Mouse (Mus musculus) G1E (cell line): Measurements from ENCODE around the gene Cyb5b. TPM values are rescaled to one million over a fixed set of nuclear protein-coding genes. Genes with fewer than 3 reads are reported as not detected.

Experiments
- ATAC-seq: 2 replicates; pipeline ENCODE4 v1.8.0; 2016; ENCODE audit warnings: mild to moderate bottlenecking; ENCODE audit not compliant: insufficient number of reproducible peaks, poor library complexity, low FRiP score, severe bottlenecking; ENCODE audit errors: extremely low read depth
- DNase-seq: peaks from one replicate; pipeline ENCODE4 v3.0.0; 2012; ENCODE audit warnings: low spot score
- H3K27me3 ChIP-seq: 2 replicates; pipeline ENCODE4 v1.6.1; 2012; ENCODE audit warnings: mild to moderate bottlenecking, low read length, inconsistent platforms; ENCODE audit not compliant: insufficient read depth
- H3K36me3 ChIP-seq: replicated peaks from 2 replicates; pipeline ENCODE3; 2012; ENCODE audit warnings: mild to moderate bottlenecking, inconsistent platforms
- H3K4me1 ChIP-seq: 2 replicates; pipeline ENCODE4 v1.6.1; 2012; ENCODE audit warnings: low read depth, low read length, inconsistent platforms, mixed read lengths; ENCODE audit not compliant: insufficient read depth
- H3K4me3 ChIP-seq: 2 replicates; pipeline ENCODE4 v1.5.1; 2012; ENCODE audit warnings: low read depth, mild to moderate bottlenecking, inconsistent platforms, low read length, moderate library complexity, mixed read lengths
- H3K9me3 ChIP-seq: replicated peaks from 2 replicates; pipeline ENCODE4 v1.6.1; 2012; ENCODE audit warnings: inconsistent platforms
- CTCF ChIP-seq: IDR thresholded peaks from 2 replicates; pipeline ENCODE4 v1.5.1; 2012; ENCODE audit warnings: low read depth, low read length, inconsistent platforms, mixed read lengths
- GATA1 ChIP-seq: IDR thresholded peaks from 2 replicates; pipeline ENCODE4 v1.6.1; 2012; ENCODE audit warnings: borderline replicate concordance, low read length, inconsistent platforms, mixed read lengths
- GATA2 ChIP-seq: IDR thresholded peaks from 2 replicates; pipeline ENCODE4 v1.6.1; 2012; ENCODE audit warnings: low read depth, low read length, inconsistent platforms, borderline replicate concordance
- POLR2AphosphoS5 ChIP-seq: IDR thresholded peaks from 2 replicates; pipeline ENCODE4 v1.6.1; 2012; ENCODE audit warnings: low read depth, low read length, inconsistent platforms; ENCODE audit not compliant: insufficient replicate concordance
- TAL1 ChIP-seq: conservative IDR thresholded peaks from 2 replicates; pipeline ENCODE4 v1.6.1; 2012; ENCODE audit warnings: low read depth, low read length, inconsistent platforms, mixed read lengths
- polyA plus RNA-seq: library from polyadenylated mRNA; stranded (reverse); fragments of >175 nt; gene quantifications from 2 replicates; pipeline ENCODE4 v1.2.3, GENCODE M21; 2012
- total RNA-seq, 2 experiments: library from RNA; stranded (forward) in 1 of 2; stranded (reverse) in 1 of 2; fragments of 200-1000 nt in 1 of 2; fragments of >200 nt in 1 of 2; fragmentation: Nextera tagmentation in 1 of 2; gene quantifications; 2 replicates each; pipeline ENCODE4 v1.2.3; 2014 to 2017

The Cyb5b gene
- total and polyA plus RNA-seq, 3 experiments: 29.9 to 106 (median 72.5) TPM

GRCm38 (mm10) chr8:107111340-107112105 lies 38.9 kb upstream of the Cyb5b start:
- Histone ChIP-seq H3K9me3 (no peaks in the 10 kb centered on the region), H3K4me1 (peaks cover 34% of the 10 kb centered on the region), H3K4me3 (no peak overlapping the region), H3K27me3 (peaks cover 10% of the 10 kb centered on the region; the same call in 1 of the 2 replicates), H3K36me3 (no peaks in the 10 kb centered on the region)
- TF ChIP-seq TAL1: no peak
- TF ChIP-seq GATA2: no peak
- no peak for TF ChIP-seq GATA1
- no peak for TF ChIP-seq POLR2AphosphoS5
- TF ChIP-seq CTCF: no peak
- DNase-seq (no peak), ATAC-seq (no peak)

- peaks cover 36% of the 10 kb centered on the region for H3K4me1 ChIP-seq
- DNase-seq: no peak
- TF ChIP-seq GATA1 (no peak), GATA2 (no peak), TAL1 (no peak), POLR2AphosphoS5 (no peak), CTCF (no peak)
- H3K9me3 ChIP-seq: no peaks in the 10 kb centered on the region
- no peak for ATAC-seq
- no peaks in the 10 kb centered on the region for H3K36me3 ChIP-seq
- H3K4me3 ChIP-seq: no peak overlapping the region
- H3K27me3 ChIP-seq: peaks cover 6% of the 10 kb centered on the region; the same call in 1 of the 2 replicates
Observed at GRCm38 (mm10) chr8:107113209-107113608, 37.2 kb upstream of the Cyb5b start.

GRCm38 (mm10) chr8:107114150-107115007 lies 36.1 kb upstream of the Cyb5b start:
- peak; percentile 55 for ATAC-seq
- peaks cover 42% of the 10 kb centered on the region for H3K4me1 ChIP-seq
- TF ChIP-seq CTCF (no peak), POLR2AphosphoS5 (no peak), TAL1 (no peak), GATA2 (no peak), GATA1 (no peak)

GRCm38 (mm10) chr8:107115008-107115320 lies 35.5 kb upstream of the Cyb5b start:
- Histone ChIP-seq H3K36me3 (no peaks in the 10 kb centered on the region), H3K4me1 (peaks cover 44% of the 10 kb centered on the region), H3K9me3 (no peaks in the 10 kb centered on the region), H3K27me3 (no peaks in the 10 kb centered on the region), H3K4me3 (peak overlapping the region; percentile 56; the same call in 1 of the 2 replicates)
- DNase-seq (no peak), ATAC-seq (no peak)
- no peak for TF ChIP-seq POLR2AphosphoS5
- TF ChIP-seq CTCF: no peak
- no peak for TF ChIP-seq GATA2
- TF ChIP-seq TAL1: no peak
- no peak for TF ChIP-seq GATA1

More at GRCm38 (mm10) chr8:107114150-107115007, 36.1 kb upstream of the Cyb5b start:
- no peaks in the 10 kb centered on the region for H3K9me3 ChIP-seq
- H3K36me3 ChIP-seq: no peaks in the 10 kb centered on the region
- H3K27me3 ChIP-seq: peaks cover under 1% of the 10 kb centered on the region; the same call in 1 of the 2 replicates
- DNase-seq: peak; percentile 24
- peak overlapping the region; percentile 56; the same call in 1 of the 2 replicates for H3K4me3 ChIP-seq

DNA sequence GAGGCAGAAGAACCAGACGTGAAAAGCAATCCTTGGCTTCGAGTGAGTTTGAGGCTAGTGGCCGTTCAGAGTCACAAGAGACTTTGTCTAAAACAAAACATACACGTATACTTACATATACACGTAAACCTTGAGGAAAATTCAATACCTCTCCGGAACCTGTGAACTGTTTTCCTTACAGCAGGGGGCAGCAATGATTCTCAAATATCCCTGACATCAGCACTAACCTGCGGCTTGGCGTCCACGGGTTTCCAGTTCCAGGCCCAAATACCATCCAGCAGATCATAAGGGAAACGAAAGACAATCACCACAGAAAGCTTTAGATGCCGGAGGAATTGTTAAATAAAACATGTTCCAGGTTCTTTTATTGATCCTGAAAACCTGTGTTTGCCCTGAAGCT lies 34.4 kb upstream of the Cyb5b start:
- Histone ChIP-seq H3K36me3 (no peaks in the 10 kb centered on the region), H3K27me3 (no peaks in the 10 kb centered on the region), H3K4me3 (no peak overlapping the region), H3K4me1 (peaks cover 44% of the 10 kb centered on the region), H3K9me3 (no peaks in the 10 kb centered on the region)
- DNase-seq (no peak), ATAC-seq (no peak)
- no peak for TF ChIP-seq POLR2AphosphoS5
- no peak for TF ChIP-seq TAL1
- TF ChIP-seq CTCF: peak; percentile 10; the same call in 1 of the 2 replicates
- no peak for TF ChIP-seq GATA1

DNA sequence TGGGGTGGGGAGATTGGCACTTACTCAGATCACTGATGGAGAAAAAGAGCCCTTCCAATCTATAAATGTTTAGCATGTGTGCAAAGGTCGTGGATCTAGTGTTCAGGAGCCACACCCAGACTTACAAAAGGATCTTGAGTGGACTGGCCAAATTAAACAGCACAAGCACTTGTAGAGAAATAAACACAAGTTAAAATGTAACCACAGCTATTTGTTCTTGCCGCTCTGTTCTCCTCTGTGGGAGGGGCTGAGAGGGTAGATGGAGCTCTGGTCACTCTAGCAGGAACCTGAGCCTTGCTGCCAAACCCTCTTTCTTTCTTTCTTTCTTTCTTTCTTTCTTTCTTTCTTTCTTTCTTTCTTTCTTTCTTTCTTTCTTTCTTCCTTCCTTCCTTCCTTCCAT lies 33.4 kb upstream of the Cyb5b start:
- no peak overlapping the region for H3K4me3 ChIP-seq
- H3K4me1 ChIP-seq: peaks cover 44% of the 10 kb centered on the region
- ATAC-seq (no peak), DNase-seq (no peak)
- no peaks in the 10 kb centered on the region for H3K36me3 ChIP-seq
- H3K9me3 ChIP-seq: no peaks in the 10 kb centered on the region
- no peaks in the 10 kb centered on the region for H3K27me3 ChIP-seq
- TF ChIP-seq CTCF: no peak
